Mouse (Mus musculus) left cerebral cortex, adult 2 months (tissue): ENCODE measurements around the gene Snca. TPM values are rescaled to one million over a fixed set of nuclear protein-coding genes. Genes with fewer than 3 reads are reported as not detected.
A peak's percentile ranks its signal among the peaks of the same experiment; 100 is the strongest.
"Not testable (repeated sequence)": the region's sequence is repeated elsewhere in the genome, so short reads cannot be mapped to it uniquely, and the experiment has no call there.

ENCODE experiments used
- DNase-seq, 2 experiments: peaks; one replicate each; pipeline ENCODE4 v3.0.0; 2021 to 2022; ENCODE audit warnings: low spot score in 2 of 2, mixed read lengths in 1 of 2; ENCODE audit errors: extremely low spot score in 1 of 2
- H3K27ac ChIP-seq: fragments of 200-600 bp; 2 replicates; pipeline ENCODE4 v1.8.1; 2022
- H3K4me3 ChIP-seq: fragments of 200-600 bp; 2 replicates; pipeline ENCODE4 v1.8.1; 2022
- CTCF ChIP-seq: fragments of 200-600 bp; IDR thresholded peaks from 2 replicates; pipeline ENCODE4 v1.8.1; 2022; ENCODE audit warnings: antibody characterized with exemption, mild to moderate bottlenecking, moderate library complexity
- intact Hi-C: fragments of 180-260 bp; cut with DNase I; formaldehyde crosslinking; loops from one replicate; pipeline ENCODE4 v1.15.1; 2025
- total RNA-seq, 2 experiments: library from RNA; stranded (reverse); gene quantifications; 2 replicates each; pipeline ENCODE4 v1.2.3; 2021

Gene Snca
- total RNA-seq, 2 experiments from 2014 or later = 306 to 330 TPM

DNA sequence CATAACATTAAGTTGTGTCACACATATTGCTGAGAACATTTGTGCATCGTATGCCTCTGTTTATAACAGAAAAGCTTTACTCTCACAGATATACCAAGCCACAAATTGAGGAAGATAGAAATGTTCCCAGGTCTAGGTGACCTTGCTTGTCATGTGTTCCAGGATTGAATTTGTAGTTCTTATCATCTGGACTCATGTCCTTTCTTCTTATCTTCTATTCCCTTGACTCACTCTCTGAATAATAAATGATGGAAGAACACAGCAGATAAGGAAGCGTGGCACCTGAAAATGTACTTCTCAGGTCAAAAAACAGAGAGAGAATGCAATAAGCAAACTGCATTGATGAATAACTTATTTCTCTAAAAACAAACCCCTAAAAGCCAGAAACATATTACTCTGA lies 131.6 kb downstream of the Snca start:
- no peak overlapping the region for H3K4me3 ChIP-seq
- no peak for DNase-seq
- no peak for TF ChIP-seq CTCF
- no peak overlapping the region for H3K27ac ChIP-seq
- intact Hi-C loops = no loop called here

DNA sequence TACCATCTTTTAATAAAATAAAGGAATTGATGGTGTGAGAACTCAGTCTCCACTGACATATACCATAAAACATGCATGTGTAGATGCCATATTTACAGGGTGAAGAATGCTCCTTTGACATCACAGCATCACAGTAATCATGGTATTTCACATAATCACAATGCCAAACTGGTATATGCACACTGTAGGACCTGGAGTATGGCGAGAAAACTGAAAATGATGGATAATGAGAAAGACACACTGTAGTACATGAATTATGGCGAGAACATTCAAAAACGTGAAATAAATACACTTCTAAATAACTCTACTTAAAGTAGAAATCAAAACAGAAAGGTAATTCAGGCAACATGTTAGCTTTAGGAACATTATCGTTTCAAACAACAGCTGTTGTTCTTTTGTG lies 142.6 kb downstream of the Snca start:
- intact Hi-C loops, DNase-seq, H3K4me3 ChIP-seq, H3K27ac ChIP-seq: not testable (repeated sequence)

DNA sequence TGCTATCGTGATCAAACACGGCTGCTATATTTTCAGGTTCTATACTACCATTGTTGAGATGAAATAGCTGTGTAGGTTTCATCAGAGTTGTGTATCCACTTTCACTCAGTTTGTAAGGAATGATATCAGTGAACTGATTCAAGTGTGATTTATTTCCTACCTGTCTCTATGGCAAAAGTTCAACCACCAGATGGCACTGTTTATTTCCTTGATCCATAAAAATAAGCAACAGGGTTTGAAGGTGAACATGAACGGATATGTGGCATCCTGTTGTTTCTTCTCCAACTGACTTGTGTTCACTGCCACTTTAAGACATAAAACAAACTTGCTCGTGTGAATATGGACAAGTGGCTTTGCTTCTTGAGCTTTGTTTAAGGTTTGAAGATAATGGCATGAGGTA lies 147.4 kb downstream of the Snca start:
- Histone ChIP-seq H3K27ac (no peak overlapping the region), H3K4me3 (no peak overlapping the region)
- TF ChIP-seq CTCF = peak; percentile 61
- no peak for DNase-seq
- intact Hi-C loops = loop anchor here (1.0 to 5.0 kb wide), 3 partner anchors 198 to 269 kb away; no protein-coding TSS in a partner anchor

Other genes with a start within 250 kb of the Snca start
- under 1 TPM in 1 of 2 experiments, not detected in 1; 0.16 TPM for gene Mmrn1, start 95.1 kb upstream of the Snca start, total RNA-seq